8 mouse cellular contexts compared by ENCODE assay signal in the genomic region with DNA sequence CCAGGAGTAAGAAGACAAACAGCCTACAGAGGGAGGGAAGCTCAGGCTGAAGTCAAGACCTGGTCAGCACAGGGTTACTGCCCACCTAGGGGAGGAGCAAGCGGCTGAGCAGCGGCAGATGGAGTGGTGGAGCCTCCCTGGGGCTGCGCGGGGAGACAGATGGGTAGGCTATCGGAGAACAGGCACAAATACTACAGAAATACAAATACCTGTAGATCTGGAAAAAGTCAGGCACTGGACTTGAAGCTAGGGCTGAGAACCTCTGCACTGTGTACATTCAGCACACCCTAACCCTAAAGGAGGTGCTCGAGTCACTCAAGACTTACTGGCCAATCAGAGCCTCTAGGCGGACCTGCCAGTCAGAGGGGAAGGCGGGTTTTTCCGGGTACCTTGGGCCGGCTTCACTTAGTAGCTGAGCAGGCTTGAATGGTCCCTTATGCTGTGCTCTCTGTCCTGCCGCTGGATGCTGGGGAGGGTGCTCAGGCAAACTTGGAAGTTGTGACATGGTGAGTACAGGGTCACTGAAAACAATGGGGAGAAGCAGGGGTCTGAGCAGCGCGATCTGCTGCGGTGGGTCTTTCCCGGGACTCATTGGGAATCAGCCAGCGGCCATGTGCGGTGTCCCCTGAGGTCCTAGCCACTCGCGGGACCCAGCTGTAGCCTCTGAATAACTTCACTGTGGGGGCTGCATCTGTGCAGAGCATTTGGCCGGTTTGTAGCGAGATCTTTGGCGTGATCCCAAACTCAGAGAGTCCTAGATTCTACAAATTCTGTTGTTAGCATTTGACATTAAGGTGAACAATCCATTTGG. TPM values are rescaled to one million over a fixed set of nuclear protein-coding genes. Genes with fewer than 3 reads are reported as not detected.
DNase-seq lines count a peak whose midpoint lies in the region; ATAC-seq lines count a peak whose summit lies in the region.
"Not testable (repeated sequence)": the region's sequence is repeated elsewhere in the genome, so short reads cannot be mapped to it uniquely, and the experiment has no call there.

A gene (plus strand): TSS at position 140 of the 811 bp plus-strand sequence.

- peak within 1 kb of the TSS; percentile 61; the same call in 1 of the 2 replicates for H3K27ac ChIP-seq in hindbrain, embryonic 16.5 days (ENCODE audit: low read depth, low read length)
- peak within 1 kb of the TSS; percentile 36 for H3K27ac ChIP-seq in macrophage

- ATAC-seq in hindbrain, embryonic 16.5 days = peak; percentile 100

- peak within 1 kb of the TSS; percentile 63 for H3K9ac ChIP-seq in hindbrain, embryonic 16.5 days (ENCODE audit: low read depth, low read length)

- DNase-seq in WW6 (ENCODE audit: low read depth, low spot score) = peak; percentile 42
- DNase-seq in cerebellum, postnatal 4 days (ENCODE audit: low spot score in 2 of 2) = peak; percentile 56 to 82
- peak; percentile 94 for DNase-seq in gastrocnemius, adult 18-20 months (ENCODE audit: low spot score)
- peak; percentile 89 to 90 for DNase-seq in left cerebral cortex, adult 18-20 months (ENCODE audit: low spot score in 2 of 2)
- DNase-seq in right cerebral cortex, adult 18-20 months = peak; percentile 94
- DNase-seq in urinary bladder, postnatal 10 days (ENCODE audit: low spot score) = peak; percentile 52

- peak within 1 kb of the TSS; percentile 61 for H3K4me2 ChIP-seq in hindbrain, embryonic 16.5 days (ENCODE audit: low read length)

- H3K9me3 ChIP-seq in hindbrain, embryonic 16.5 days (ENCODE audit: control insufficient read depth, low read length) = not testable (repeated sequence)

- WGBS in hindbrain, embryonic 16.5 days = 0% methylated on average over 21 of the region's 22 CpGs
- under 1% methylated on average over 21 of the region's 22 CpGs for WGBS in macrophage (ENCODE audit: missing documents)

- H3K36me3 ChIP-seq in hindbrain, embryonic 16.5 days (ENCODE audit: control insufficient read depth, insufficient read depth, low read length); macrophage (ENCODE audit: inconsistent target): not testable (repeated sequence)

- H3K4me3 ChIP-seq in hindbrain, embryonic 16.5 days (ENCODE audit: low read length) = peak within 1 kb of the TSS; percentile 58
- peak within 1 kb of the TSS; percentile 64 for H3K4me3 ChIP-seq in macrophage (ENCODE audit: inconsistent target)

- peaks cover 40% of the 10 kb centered on the region; the same call in 1 of the 2 replicates for H3K79me2 ChIP-seq in macrophage (ENCODE audit: inconsistent target)

- H3K27me3 ChIP-seq in hindbrain, embryonic 16.5 days (replicated peaks; ENCODE audit: control insufficient read depth, insufficient read depth, low read length) = not testable (repeated sequence)

- H3K4me1 ChIP-seq in hindbrain, embryonic 16.5 days (ENCODE audit: control insufficient read depth, insufficient read depth, low read depth, low read length) = not testable (repeated sequence)

RNA-seq across cellular contexts. Expression of the gene that starts here (rescaled TPM):
- 1 to 10 TPM; 4.4 to 6.1 TPM for total RNA-seq in gastrocnemius, adult 18-20 months (2021)
- polyA plus RNA-seq in hindbrain, embryonic 16.5 days (2015; fragmentation: Nextera tagmentation; extraction: Ambion mirVana) = 0.43 and 0.54 TPM in 2 replicates
- total RNA-seq in left cerebral cortex, adult 18-20 months (2021) = 10 to 100 TPM; 32.3 to 34.4 TPM
- total RNA-seq in macrophage (2018; cell fraction: chromatin; rRNA removed) = 100 to 1,000 TPM in 1 of 26 experiments, 10 to 100 TPM in 25; 13.9 to 105 (median 34.6) TPM
- total RNA-seq in macrophage (2018; cell fraction: cytosol; rRNA removed) = 10 to 100 TPM in 1 of 26 experiments, 1 to 10 TPM in 25; 2.0 to 14.6 (median 3.8) TPM
- total RNA-seq in macrophage (2018; cell fraction: nucleus; rRNA removed) = 10 to 100 TPM in 20 of 26 experiments, 1 to 10 TPM in 6; 5.2 to 42.5 (median 17.5) TPM
- polyA plus RNA-seq in macrophage (2018) = 5.5 to 6.7 TPM (median 6.1 TPM) in 3 replicates

Comparison
In these comparisons a context has a peak if more than half of its experiments do, and no peak if none do; other contexts are left out.
1. Peak in every context shown above with its lines: DNase-seq, ATAC-seq, H3K4me3 ChIP-seq and H3K27ac ChIP-seq.
2. RNA of the gene that starts here (total RNA-seq): 32.3 to 34.4 TPM in left cerebral cortex, adult 18-20 months; 4.4 to 6.1 TPM in gastrocnemius, adult 18-20 months; every median in the first group is over 4 times any median in the second.
3. Peak in ATAC-seq, H3K4me3 ChIP-seq, H3K27ac ChIP-seq, H3K9ac ChIP-seq and H3K4me2 ChIP-seq in hindbrain, embryonic 16.5 days; RNA of the gene not detected or under 1 TPM.
4. DNase-seq: peak in every context shown above with its lines; median percentile 94 in gastrocnemius, adult 18-20 months; 94 in right cerebral cortex, adult 18-20 months; 90 in left cerebral cortex, adult 18-20 months; 69 in cerebellum, postnatal 4 days; 52 in urinary bladder, postnatal 10 days; 42 in WW6.